Mouse (Mus musculus): ENCODE data around the gene Ubtd2.

DNA sequence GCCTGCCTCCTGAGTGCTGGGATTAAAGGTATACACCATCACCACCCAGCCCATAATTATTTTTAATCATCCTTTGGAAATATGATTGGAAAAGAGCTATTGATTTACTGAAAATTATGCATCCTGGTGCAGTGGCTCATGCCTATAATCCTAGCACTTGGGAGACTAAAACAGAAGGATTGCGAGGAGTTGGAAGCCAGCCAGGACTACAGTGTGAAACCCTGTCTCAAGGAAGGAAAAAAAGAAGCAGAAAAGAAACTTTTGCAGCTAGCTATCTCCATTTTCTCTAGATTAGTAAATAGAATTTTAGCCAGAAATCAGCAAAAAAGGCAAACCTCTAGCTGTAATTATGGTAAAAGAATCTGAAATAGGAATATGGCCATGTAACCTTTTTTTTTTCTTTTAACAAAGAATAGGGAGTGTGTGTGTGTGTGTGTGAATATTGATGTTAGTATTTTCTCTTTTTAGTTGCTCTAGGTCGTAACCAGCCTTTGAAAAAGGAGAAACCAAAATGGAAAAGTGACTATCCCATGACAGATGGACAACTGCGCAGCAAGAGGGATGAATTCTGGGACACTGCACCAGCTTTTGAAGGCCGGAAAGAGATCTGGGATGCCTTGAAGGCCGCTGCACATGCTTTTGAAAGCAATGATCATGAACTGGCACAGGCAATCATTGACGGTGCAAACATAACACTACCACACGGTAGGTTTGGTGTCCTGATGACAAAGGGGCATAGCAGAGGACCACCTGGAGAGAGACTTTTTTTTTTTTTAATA is 43.8 kb downstream of the Ubtd2 start:
- no peak for TF ChIP-seq CTCF (conservative IDR thresholded peaks at IDR 0.05; ENCODE audit: low read length)
- TF ChIP-seq POU5F1 (IDR thresholded peaks at IDR 0.05; ENCODE audit: borderline replicate concordance, low read length), result no peak
- no peak for TF ChIP-seq NANOG (IDR thresholded peaks at IDR 0.05; ENCODE audit: borderline replicate concordance, low read length)
